Mouse (Mus musculus): Measurements from ENCODE around the gene Inpp5a. TPM values are rescaled to one million over a fixed set of nuclear protein-coding genes. Genes with fewer than 3 reads are reported as not detected.

Gene Inpp5a
- total RNA-seq, 1 experiment: 11.5 TPM

DNA sequence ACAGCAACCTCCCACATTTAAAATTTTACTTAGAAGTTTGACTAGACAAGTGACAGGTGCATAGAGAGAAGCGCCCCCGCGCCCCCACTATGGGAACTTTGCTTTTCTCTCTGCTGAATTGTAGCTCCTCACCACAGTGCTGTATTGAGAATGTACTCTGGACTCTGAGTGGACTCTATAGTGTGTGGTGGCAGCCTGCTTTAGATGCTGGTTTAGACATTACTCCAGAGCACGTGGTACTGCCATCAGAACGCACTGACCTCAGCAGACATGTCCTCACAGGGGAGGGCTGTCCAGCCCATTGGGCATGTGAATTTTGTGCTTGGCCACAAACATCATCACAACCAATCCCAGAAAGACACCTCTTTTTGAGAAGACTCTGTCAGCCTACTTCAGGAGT is 181.9 kb downstream of the Inpp5a start:
- Histone ChIP-seq H3K4me3 (ENCODE audit: insufficient read depth in 1 of 2, low read depth in 1 of 2, low read length in 2 of 2, poor library complexity in 1 of 2, severe bottlenecking in 1 of 2) (no peak overlapping the region), H3K36me3 (ENCODE audit: control insufficient read depth, insufficient read depth, low read length, poor library complexity, severe bottlenecking) (no peaks in the 10 kb centered on the region), H3K9me3 (ENCODE audit: control insufficient read depth, insufficient read depth, low read depth, low read length) (no peaks in the 10 kb centered on the region), H3K9ac (ENCODE audit: insufficient read depth, low read depth, low read length, poor library complexity, severe bottlenecking) (no peak overlapping the region), H3K4me1 (ENCODE audit: control insufficient read depth in 2 of 2, insufficient read depth in 2 of 2, low read length in 2 of 2, poor library complexity in 1 of 2) (no peaks in the 10 kb centered on the region), H3K27ac (ENCODE audit: insufficient read depth, low read depth, low read length, poor library complexity, severe bottlenecking) (no peak overlapping the region)
- TF ChIP-seq ZC3H11A (IDR thresholded peaks at IDR 0.05; ENCODE audit: borderline replicate concordance, low read depth, low read length) (no peak), CHD2 (IDR thresholded peaks at IDR 0.05; ENCODE audit: low read depth, low read length) (no peak), MAFK (IDR thresholded peaks at IDR 0.05; ENCODE audit: insufficient read depth, low read depth, low read length) (no peak), ZNF384 (IDR thresholded peaks at IDR 0.05; ENCODE audit: low read depth, low read length) (no peak), HCFC1 (IDR thresholded peaks at IDR 0.05; ENCODE audit: borderline replicate concordance, insufficient read depth, low read length) (no peak)
- in situ Hi-C loops (cut with MboI; ENCODE audit: low sequenced_read_pairs in 2 of 2, unreplicated experiment in 2 of 2): no loop called here
- no peak for DNase-seq (ENCODE audit: low read depth, low spot score)

DNA sequence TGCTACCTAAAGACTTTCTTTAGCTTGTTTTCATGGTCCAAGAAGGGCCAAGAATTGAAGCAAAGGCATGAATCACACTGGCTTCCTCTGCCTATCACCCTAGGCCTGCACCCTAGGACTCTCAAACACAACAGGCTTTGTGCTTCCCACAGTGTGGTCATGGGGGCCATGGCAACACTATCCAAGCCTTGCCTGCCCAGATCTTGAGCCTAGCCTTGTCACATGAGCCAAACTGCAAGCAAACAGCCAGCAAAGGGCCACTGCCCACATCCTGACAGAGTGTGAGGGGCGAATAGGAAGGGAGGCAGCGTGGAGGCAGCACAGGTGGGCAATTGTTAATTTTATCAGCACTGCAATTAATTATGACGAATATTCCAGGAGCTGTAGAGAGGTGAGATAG is 183.8 kb downstream of the Inpp5a start:
- Histone ChIP-seq H3K4me1 (ENCODE audit: control insufficient read depth in 2 of 2, insufficient read depth in 2 of 2, low read length in 2 of 2, poor library complexity in 1 of 2) (peaks cover 3 to 10% of the 10 kb centered on the region in 2 experiments; a peak in 3 of 4 replicates), H3K9ac (ENCODE audit: insufficient read depth, low read depth, low read length, poor library complexity, severe bottlenecking) (no peak overlapping the region), H3K9me3 (ENCODE audit: control insufficient read depth, insufficient read depth, low read depth, low read length) (no peaks in the 10 kb centered on the region), H3K36me3 (ENCODE audit: control insufficient read depth, insufficient read depth, low read length, poor library complexity, severe bottlenecking) (no peaks in the 10 kb centered on the region), H3K4me3 (ENCODE audit: insufficient read depth in 1 of 2, low read depth in 1 of 2, low read length in 2 of 2, poor library complexity in 1 of 2, severe bottlenecking in 1 of 2) (no peak overlapping the region), H3K27ac (ENCODE audit: insufficient read depth, low read depth, low read length, poor library complexity, severe bottlenecking) (no peak overlapping the region)
- no peak for DNase-seq (ENCODE audit: low read depth, low spot score)
- TF ChIP-seq HCFC1 (IDR thresholded peaks at IDR 0.05; ENCODE audit: borderline replicate concordance, insufficient read depth, low read length) (no peak), ZNF384 (IDR thresholded peaks at IDR 0.05; ENCODE audit: low read depth, low read length) (no peak), MAFK (IDR thresholded peaks at IDR 0.05; ENCODE audit: insufficient read depth, low read depth, low read length) (no peak), ZC3H11A (IDR thresholded peaks at IDR 0.05; ENCODE audit: borderline replicate concordance, low read depth, low read length) (no peak), CHD2 (IDR thresholded peaks at IDR 0.05; ENCODE audit: low read depth, low read length) (no peak)
- in situ Hi-C loops (cut with MboI; ENCODE audit: low sequenced_read_pairs in 2 of 2, unreplicated experiment in 2 of 2): no loop called here

DNA sequence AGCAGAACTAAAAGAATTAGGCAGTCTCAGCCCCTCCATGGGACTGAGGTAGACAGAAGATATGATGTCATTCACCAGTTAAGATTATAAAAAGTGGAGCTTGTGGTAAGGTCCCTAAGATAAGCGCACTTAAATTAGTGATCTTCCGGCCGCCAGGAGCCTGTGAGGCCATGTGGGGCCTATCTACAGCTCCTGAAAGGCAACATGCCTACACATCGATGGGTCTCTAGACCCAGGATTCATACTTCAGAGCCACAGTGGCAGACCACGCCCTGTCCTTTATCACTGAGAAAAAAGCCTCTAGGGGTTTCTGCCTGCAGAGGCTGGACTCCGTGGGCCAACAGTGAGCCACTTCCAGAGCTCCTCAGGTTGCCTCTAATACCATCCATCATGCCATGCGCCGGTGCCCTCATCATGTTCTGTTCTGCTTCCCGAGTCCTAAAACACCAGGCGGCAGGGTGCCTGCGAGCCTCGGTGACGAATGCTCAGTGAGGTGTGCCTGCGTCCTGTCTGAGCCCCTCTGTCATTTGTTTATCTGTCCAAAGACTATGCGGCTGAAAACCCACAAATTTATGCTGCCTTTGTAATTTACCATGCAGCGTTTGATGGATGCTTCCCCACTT is 187.3 kb downstream of the Inpp5a start:
- no peaks in the 10 kb centered on the region for H3K36me3 ChIP-seq (ENCODE audit: control insufficient read depth, insufficient read depth, low read length, poor library complexity, severe bottlenecking)
- TF ChIP-seq MAFK (IDR thresholded peaks at IDR 0.05; ENCODE audit: insufficient read depth, low read depth, low read length): no peak
- TF ChIP-seq HCFC1 (IDR thresholded peaks at IDR 0.05; ENCODE audit: borderline replicate concordance, insufficient read depth, low read length): no peak
- TF ChIP-seq CHD2 (IDR thresholded peaks at IDR 0.05; ENCODE audit: low read depth, low read length): no peak
- TF ChIP-seq ZC3H11A (IDR thresholded peaks at IDR 0.05; ENCODE audit: borderline replicate concordance, low read depth, low read length): no peak
- no peak for TF ChIP-seq ZNF384 (IDR thresholded peaks at IDR 0.05; ENCODE audit: low read depth, low read length)
- no peak overlapping the region for H3K27ac ChIP-seq (ENCODE audit: insufficient read depth, low read depth, low read length, poor library complexity, severe bottlenecking)
- H3K9ac ChIP-seq (ENCODE audit: insufficient read depth, low read depth, low read length, poor library complexity, severe bottlenecking): no peak overlapping the region
- peaks cover 3 to 13% of the 10 kb centered on the region in 2 experiments for H3K4me1 ChIP-seq (ENCODE audit: control insufficient read depth in 2 of 2, insufficient read depth in 2 of 2, low read length in 2 of 2, poor library complexity in 1 of 2)
- no peak overlapping the region for H3K4me3 ChIP-seq (ENCODE audit: insufficient read depth in 1 of 2, low read depth in 1 of 2, low read length in 2 of 2, poor library complexity in 1 of 2, severe bottlenecking in 1 of 2)
- no peak for DNase-seq (ENCODE audit: low read depth, low spot score)
- H3K9me3 ChIP-seq (ENCODE audit: control insufficient read depth, insufficient read depth, low read depth, low read length): no peaks in the 10 kb centered on the region
- in situ Hi-C loops (cut with MboI; ENCODE audit: low sequenced_read_pairs in 2 of 2, unreplicated experiment in 2 of 2): no loop called here

DNA sequence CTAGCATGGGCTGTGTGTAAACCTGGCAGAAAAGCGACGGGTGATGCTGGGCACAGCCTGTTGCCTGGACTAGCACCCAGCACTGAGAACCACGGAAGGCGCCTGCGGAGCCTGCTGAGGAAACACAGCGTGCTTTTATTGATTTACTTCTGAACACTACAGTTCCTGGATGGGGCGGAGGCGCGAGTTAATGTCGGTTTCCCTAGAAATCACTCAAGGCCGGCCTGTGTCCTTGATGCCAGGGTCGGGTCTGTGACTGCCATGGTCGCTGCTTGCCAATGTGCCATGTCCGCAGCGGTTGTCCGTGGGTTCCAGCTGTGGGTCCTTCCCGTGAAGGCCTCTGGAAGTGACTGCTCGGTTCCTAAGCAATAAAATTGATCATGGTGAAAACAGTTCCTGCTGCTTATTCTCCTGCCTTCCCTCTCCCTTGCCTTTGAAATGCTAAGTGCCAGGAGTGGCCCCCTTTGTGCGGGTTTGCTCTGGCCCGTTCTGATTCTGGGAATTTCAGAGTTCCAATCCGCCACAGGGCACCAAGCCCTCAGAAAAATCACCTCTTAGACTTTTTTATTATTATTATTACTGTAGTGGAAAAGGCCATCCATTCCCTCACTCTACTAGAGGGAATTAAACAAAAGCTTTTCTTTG is 190.5 kb downstream of the Inpp5a start:
- DNase-seq (ENCODE audit: low read depth, low spot score): no peak
- H3K4me1 ChIP-seq (ENCODE audit: control insufficient read depth in 2 of 2, insufficient read depth in 2 of 2, low read length in 2 of 2, poor library complexity in 1 of 2): peaks cover 3 to 13% of the 10 kb centered on the region in 2 experiments
- H3K36me3 ChIP-seq (ENCODE audit: control insufficient read depth, insufficient read depth, low read length, poor library complexity, severe bottlenecking): no peaks in the 10 kb centered on the region
- no peaks in the 10 kb centered on the region for H3K9me3 ChIP-seq (ENCODE audit: control insufficient read depth, insufficient read depth, low read depth, low read length)
- H3K4me3 ChIP-seq (ENCODE audit: insufficient read depth in 1 of 2, low read depth in 1 of 2, low read length in 2 of 2, poor library complexity in 1 of 2, severe bottlenecking in 1 of 2): no peak overlapping the region
- in situ Hi-C loops (cut with MboI; ENCODE audit: low sequenced_read_pairs in 2 of 2, unreplicated experiment in 2 of 2): no loop called here
- H3K27ac ChIP-seq (ENCODE audit: insufficient read depth, low read depth, low read length, poor library complexity, severe bottlenecking): no peak overlapping the region
- no peak for TF ChIP-seq HCFC1 (IDR thresholded peaks at IDR 0.05; ENCODE audit: borderline replicate concordance, insufficient read depth, low read length)
- no peak for TF ChIP-seq CHD2 (IDR thresholded peaks at IDR 0.05; ENCODE audit: low read depth, low read length)
- no peak for TF ChIP-seq MAFK (IDR thresholded peaks at IDR 0.05; ENCODE audit: insufficient read depth, low read depth, low read length)
- no peak for TF ChIP-seq ZNF384 (IDR thresholded peaks at IDR 0.05; ENCODE audit: low read depth, low read length)
- TF ChIP-seq ZC3H11A (IDR thresholded peaks at IDR 0.05; ENCODE audit: borderline replicate concordance, low read depth, low read length): no peak
- no peak overlapping the region for H3K9ac ChIP-seq (ENCODE audit: insufficient read depth, low read depth, low read length, poor library complexity, severe bottlenecking)

Measured in ES-E14 (cell line).